Mouse (Mus musculus) naive thymus-derived CD4-positive, alpha-beta T cell, adult 2 months (primary cell): Measurements from ENCODE around the gene Ccdc42.

Experiments
- DNase-seq: peaks from one replicate; pipeline ENCODE4 v3.0.0-alpha.2; 2011; ENCODE audit warnings: low read depth

Gene Ccdc42

DNA sequence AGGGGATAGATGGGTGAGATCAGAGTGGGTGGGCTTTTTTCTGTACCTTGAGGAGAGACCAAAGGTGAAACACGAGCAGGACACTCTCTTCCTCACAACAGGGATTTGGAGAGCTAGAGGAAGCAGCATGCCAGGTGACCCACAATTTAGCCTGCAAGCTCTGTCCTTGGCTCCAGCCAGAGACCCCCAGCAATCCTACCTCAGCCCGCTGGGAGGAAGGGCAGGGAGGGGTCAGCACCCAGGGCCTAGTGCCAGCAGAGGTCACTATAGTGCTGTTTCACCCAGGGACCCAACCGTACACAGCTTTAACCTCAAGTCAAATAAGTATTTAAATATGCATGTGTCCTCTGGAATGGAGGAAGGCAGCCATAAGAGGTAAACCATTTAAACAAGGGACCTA lies 931 bp upstream of the Ccdc42 start:
- DNase-seq = no peak

DNA sequence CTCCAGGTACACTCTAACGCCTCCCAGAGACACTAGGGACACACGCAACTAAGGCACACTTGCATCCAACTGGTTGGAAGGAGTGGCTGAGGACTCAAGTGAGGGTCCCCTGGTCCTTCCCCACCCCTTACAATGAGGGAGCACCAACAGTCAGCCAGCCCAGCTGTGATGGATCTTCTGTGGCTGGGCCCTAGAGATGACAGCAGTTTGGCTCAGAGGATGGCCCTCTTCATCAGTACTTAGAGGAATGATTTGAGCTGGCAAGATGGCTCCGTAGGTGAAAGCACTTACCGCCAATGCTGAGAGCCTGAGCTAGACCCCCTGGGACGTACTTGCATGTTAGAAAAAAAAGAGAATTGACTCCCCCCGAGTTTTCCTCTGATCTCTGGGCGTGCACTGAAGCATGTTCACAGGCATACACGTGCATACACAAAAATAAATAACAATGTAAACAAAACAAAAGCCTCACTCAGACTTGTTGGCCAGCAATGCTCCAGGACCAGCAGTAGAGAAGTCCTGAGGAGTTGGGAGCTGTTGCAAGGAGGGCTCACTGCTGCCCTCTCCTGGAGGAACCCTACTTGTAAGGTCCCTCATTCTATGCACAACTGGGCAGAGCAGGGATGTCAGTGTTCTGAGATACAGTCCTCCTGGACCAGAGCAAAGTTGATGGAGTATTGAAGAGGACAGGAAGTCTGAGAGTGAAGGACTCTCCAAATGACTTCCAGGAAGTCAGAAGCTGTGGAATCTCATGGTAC lies 2.4 kb downstream of the Ccdc42 start:
- peak; percentile 74 for DNase-seq

DNA sequence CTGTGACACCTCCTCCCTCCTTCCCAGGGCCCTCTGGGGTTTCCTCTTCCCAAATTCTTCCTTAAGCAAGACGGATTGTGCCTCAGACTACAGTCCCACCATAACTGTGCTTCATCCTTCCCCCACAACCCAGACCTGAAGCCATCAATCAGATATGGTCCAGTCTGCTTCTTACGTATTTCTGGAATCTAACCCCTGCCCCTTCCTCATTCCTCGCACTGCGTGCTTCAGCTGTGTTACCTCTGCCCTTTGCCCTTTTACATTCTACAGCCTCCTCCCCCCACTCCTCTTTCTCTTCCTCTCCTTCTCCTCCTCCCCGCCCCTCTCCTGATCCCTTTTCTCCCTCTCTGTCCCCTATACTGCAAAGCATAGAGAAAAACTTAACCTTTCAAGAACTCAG lies 4.9 kb downstream of the Ccdc42 start:
- no peak for DNase-seq

DNA sequence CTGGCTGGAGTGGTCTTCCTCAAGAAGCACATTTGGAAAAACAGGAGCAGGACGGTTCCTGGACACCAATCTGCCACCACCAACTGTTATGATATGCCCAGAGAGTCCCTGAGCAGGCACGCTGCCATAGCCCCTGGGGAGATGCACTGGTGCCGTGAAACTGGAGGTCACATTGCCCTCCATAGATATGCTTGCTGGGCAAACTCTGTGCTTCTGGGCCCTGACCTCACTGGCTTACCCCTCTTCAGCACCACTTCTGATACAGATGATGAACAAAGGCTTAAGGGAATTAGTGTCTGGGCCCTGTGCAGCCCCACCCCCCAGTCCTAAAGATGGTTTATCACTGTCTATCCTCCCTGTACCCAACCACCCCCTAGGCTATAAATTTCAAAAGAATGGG lies 6.4 kb downstream of the Ccdc42 start:
- DNase-seq = no peak

DNA sequence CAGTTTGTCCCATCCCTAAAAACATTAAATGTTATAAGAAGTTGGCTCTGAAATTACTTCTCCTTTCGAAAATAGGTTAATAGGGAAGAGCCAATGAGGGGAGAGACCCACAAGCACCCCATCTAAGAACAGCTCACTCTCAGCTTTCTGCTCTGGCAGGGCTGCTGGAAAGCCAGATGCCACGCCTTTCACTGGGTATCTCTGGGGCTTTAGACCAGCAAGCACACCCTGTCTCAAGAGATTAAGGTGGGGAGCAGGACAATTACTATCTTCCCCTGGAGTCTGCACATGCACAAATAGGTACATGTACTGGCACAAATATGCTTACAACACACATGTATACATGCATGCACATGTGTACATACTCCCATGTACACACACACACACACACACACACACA lies 11.1 kb downstream of the Ccdc42 start:
- DNase-seq = no peak

DNA sequence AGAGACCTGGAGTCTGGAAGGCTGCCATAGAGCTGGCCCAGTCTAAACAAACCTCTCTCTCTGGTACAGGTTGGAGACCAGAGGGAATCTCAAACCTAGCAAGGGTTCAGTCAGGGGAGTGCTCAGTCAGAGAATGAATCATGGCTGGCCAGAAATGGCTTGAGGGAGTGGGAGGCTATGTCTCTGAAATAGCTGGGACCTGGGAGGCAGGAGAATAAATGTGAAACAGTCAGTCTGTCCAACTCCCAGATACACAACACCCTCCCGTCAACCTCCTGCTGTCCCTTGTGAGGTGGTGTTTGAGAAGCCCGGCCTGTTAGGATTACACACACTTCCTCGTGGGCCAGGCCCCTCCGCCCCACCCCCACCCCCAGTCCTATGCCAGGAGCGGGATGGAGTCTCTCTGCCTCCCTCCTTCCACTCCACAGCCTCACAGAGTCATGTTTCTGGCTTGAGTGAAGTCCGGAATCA lies 13.8 kb downstream of the Ccdc42 start:
- no peak for DNase-seq

DNA sequence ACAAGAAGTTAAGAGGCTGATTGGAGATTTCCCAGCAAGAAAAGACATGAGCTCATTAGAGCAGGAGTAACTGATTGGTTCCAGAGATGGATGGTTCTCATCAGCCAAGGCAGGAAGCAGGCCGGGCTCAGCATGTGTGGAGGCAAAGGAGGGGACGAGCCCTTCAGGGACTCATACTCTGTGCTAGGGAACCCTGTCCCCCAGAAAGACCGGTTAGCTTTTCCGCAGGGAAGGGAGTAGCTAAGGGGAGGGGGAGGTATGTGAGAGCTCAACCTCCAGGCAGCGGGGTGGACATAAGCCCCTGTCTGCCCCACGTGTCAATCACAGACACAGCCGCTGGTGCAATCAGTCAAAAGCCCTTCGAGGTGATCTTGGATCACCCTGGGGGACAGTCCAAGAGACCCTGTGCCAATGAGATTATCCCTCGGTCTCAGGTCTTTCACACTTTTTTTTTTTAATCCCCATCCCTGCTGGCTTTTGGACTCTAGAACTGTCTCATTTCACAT lies 14.7 kb downstream of the Ccdc42 start:
- no peak for DNase-seq

DNA sequence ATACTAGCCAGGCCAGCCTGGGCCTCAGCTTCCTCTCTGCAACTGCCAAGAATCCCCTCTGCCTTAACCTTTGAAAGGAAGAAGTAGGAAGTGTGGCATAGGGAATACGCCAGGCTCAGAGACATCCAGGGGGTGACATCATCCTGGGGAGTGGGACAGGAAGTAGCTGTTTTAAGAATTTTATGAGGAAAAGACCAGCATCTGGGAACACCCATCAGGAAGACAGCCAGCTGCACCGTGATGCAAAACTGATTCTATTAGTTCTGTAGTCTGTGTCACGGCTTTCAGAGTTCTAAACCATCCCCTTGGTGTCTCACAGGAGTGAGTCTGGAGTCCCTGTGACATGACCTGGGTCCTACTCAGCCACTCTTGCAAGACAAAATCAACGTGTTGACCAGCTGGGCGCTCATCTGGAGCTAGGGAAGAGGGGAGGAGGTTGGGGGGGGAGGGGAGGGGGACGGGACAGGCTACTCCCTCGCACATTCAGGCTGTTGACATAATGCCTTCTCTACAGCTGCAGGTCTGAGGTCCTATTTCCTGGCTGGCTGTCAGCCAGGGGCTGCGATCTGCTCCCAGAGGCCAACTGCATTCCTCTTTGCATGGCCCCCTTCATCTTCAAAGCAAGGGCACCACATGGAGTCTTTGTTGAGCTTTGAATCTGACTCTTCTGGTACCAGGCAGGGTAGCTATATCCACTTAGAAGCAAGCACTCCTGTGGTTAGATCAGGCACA lies 15.5 kb downstream of the Ccdc42 start:
- no peak for DNase-seq

DNA sequence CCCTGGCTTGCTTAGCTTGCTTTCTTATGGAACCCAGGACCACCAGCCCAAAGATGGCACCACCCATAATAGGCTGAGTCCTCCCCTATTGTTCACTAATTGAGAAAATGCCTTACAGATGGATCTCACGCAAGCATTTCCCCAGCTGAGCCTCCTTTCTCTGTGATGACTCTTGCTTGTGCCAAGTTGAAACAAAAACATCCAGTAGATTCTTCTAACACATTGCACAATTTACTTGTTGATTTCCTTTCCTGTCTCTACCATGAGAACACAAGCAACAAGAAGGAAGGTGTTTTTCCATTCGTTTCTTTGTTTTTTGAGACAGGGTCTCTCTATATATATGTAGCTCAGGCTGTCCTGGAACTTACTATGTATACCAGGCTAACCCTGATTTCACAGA lies 20.2 kb downstream of the Ccdc42 start:
- DNase-seq = no peak

DNA sequence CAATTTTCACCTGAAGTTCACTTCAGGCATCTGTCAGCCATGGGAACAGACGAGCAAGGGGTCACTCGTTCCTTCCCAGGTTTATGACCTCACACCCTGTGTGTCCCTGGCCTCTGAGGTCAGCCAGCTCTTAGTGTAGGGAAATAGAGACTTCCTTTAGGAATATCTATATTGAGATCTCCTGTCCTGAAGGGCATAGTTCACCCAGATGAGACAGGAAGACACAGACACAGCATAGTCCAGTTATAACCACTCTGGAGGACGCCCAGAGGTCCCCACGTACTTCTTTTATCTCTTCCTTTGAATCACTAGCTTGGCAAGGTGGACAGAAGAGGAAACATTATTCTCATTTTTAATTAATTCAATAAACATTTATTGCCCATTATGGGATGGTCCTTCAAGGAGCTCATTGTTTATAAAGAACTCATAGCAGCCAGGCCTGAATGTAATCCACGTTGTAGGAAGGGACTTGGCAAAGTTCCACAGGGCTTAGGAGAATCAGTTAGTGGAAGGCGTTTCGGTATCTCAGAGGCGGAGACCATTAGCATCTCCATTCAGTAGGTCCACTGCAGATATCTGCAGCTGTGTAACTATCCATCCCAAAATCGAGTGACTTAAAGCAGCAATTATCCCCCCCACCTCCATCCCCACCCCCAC lies 23.2 kb downstream of the Ccdc42 start:
- DNase-seq = no peak

DNA sequence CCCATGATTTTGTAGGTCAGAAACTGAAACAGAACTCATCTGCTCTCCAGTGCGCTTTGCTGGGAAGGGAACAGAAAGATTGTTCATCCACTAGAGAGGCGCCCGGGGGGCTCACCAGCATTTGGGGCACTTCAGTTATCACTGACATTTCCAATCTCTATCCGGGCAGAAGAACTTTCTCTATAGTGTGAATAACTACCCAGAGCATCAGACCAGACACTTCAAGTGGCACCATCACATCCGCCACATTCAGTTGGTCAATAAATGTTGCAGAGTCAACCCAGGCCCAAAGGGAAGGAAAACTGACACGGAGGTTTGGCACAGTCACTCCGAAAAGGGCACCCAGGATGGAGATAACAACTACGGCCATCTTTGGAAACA lies 23.7 kb downstream of the Ccdc42 start:
- DNase-seq = no peak

DNA sequence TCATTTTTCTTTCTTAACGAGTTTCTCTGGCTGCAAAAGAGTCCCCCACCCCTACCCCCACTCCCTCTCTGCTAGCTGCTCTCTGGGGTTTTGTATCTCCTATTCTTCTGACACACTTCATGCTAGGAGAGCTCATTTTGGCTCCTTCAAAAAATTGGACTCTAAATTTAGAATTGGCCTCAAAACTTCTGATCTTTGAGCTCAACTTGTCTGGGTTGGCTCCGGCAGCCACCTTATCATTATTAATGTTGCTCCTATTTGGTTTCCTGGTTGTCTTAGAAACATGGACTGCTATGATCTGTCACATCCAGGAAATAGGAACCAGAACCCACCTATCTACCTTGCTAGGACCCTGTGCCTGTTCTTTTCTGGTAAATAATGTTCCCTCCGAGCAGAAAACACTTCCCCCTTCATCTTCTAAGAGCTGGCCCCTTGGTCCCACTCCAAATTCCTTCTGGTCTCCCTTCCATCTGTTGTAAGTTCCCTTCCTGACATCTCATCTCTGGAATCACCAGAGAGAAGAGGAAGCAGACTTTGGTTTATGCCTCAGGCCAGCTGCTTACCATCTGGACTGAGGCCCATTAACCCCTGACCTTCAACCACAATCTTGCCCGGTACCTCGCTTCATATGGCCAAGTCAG lies 26.4 kb downstream of the Ccdc42 start:
- no peak for DNase-seq

DNA sequence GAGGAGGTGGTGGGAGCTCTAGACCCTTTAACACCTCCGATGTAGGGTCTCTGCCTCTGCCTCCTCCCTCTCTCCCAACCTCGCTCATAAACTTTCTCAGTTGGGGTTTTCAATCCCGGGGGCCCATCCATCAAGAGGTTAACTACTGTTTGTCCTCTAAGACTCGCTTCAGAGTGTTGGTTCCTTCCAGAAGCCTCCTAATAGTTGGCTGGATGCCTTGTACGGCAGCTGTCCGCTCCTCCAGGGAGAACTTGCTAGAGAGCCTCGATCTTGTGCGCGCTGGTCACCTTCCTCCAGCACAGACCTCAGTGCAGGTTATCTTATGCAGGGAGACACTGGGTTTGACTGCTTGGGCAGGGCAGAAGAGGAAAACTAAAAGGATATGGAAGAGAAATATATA lies 35.9 kb downstream of the Ccdc42 start:
- DNase-seq = no peak

DNA sequence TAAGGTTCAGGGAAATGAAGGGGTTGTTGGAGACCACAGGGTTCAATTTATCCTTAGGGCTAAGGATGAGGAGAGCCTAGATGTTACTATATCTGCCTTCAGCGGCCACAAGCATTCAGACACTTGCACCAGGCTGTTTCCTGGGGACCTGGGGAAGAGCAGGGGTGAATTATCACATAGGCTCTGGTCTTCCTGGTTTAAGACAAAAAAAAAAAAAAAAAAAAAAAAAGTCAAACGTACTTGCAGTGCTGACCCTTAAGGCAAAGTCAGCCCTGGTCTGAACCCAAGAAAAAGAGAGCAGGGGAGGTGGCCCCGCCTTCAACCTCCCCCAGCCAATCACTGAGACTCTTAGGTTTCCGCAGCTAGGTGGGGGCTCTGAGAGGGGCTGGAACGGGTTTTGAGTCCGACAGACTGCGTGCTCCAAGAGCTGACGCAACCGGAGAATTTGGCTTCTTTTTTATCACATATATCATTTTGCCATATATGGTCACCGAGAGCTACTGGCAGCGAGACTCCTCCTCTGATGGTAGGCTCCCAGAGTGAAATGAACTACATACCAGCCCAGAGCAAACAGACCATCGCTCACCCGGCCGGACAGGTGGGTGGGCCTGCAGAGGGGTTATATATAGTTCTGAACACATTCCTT lies 36.5 kb downstream of the Ccdc42 start:
- peak; percentile 40 for DNase-seq

DNA sequence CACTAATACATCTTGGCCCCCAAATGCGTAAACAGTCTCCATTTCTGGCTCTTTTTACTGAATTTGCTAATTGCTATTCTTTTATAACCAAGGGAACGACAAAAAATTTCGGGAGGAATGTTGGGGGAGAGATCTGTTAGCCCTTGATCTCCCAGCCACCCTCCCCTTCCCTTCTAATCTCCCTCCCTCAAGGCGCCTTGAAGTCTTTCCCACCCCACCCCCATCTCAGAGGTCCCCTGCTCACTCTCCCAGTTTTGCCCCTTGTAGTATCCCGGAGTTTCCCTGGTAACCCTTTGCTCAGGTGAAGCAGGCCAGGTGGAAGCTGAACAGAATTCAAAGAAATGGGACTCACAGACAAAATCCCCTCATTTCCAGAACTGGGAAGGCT lies 37.0 kb downstream of the Ccdc42 start:
- DNase-seq = no peak

DNA sequence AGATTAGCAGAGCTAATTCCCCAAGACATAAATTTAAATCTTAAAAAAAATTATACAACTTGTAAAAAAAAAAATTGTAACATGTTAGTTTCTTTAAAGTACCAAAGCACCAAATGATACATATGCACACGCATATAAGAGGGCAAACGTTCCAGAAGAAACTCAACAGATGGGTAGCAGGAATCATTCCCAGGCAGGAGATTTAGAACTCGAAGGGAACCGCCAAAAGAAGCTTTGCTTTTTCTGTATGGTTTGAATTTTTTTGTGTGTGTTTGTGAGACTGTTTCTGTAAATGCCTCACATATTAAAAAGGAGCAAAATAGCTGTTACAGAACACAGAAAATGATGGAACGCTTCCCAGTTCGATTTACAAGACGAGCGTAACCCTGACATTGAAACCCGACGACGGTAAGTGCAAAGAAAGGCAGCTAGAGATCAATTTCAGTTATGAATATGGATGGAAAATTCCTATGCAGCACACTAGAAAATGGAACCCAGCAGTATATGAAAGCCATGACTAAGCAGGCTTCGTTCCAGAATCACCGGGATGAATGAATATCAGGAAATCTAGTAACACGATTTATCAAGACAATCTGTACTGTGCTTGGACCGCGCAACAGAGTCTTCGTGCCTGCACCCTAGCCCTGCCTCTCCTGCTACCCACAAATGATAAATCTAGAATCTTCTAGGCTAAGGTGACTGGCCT lies 44.9 kb downstream of the Ccdc42 start:
- DNase-seq = no peak

DNA sequence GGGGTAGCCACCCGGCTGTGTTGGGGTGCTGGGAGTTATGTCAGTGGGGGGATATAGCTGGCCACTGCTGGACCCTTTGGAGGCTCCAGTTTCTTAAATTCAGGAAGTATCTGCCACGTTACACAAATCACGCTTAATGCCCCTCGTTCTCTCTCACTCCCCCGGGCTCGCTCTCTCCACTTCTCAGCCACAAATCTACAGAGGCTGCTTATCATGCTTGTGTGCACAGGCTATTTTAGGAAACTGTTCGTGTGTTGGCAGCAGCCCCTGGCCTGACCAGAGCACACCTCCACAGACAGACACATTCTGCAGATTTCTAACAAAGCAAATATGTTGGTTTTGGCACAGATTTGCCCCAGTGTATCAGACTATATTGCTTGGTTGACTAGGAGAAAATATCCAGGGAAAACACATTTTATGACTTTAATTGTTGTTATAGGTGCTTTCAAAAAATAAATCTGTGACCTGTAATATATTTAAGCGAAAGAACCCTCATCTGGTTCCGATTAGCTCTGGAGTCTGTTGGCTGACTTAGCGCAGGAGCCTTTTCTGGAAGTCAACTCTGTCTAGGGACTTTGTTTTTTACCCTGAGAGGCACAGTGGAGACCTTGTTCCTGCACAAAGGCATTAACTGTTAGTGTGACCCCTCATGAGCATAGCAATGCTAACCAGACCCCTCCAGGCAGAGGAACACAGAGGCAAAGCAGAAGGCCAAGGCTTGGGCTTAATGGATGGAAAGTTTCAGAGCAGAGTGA lies 51.2 kb downstream of the Ccdc42 start:
- no peak for DNase-seq

DNA sequence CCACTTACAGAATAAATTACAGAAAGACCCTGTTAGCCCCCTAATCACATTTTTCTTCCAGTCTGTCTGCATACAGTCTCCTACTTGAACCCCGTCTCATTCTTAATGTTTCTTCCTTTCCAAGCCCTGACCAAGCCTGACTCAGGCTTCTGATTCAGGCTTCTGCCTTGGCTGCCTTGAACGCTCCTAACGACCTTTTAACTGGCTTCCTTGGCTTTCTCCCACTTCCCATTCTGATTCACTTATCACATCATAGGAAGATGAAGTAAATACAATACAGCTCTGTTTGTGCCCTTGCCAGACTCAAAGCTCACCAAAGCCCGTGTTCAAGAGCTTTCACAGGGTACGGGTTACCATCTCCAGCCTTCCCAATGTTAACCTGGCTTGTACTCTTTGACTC lies 54.5 kb downstream of the Ccdc42 start:
- DNase-seq = no peak

DNA sequence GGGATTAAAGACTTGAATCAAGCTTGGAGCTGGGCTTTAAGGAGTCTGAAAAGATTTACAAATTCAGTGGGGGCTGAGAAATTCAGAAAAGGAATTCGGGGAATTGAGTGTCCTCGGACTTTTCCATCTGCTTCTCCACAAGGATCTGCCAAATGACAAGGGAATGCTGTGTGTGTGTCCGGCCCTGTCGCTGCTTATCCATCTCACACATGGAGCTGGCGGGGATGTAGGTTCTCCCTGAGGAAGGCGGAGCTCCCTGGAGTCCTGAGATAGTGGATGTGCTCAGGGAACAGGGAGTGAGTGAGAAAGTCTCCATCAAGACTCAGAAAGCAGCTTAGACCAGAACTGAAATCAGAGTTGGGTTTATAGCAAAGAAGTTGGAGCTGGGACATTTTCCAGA lies 58.0 kb downstream of the Ccdc42 start:
- no peak for DNase-seq
